Mouse (Mus musculus) kidney, embryonic 14.5 days (tissue): ENCODE results near the gene Ntrk2. TPM values are rescaled to one million over a fixed set of nuclear protein-coding genes. Genes with fewer than 3 reads are reported as not detected.

ENCODE experiments used
- ATAC-seq: fragments of 200-750 bp; cut with Nextera tagmentation; 2 replicates; pipeline ENCODE4 v1.8.0; 2017; ENCODE audit warnings: moderate number of reproducible peaks, mild to moderate bottlenecking, moderate TSS enrichment, moderate library complexity; ENCODE audit not compliant: low FRiP score, low TSS enrichment
- H3K27ac ChIP-seq: fragments of 300-500 bp; sonication (generic); 2 replicates; pipeline ENCODE4 v1.5.1; 2014; ENCODE audit warnings: low read depth, mild to moderate bottlenecking, low read length, moderate library complexity, mixed read lengths
- H3K27me3 ChIP-seq: fragments of 300-500 bp; sonication (generic); 2 replicates; pipeline ENCODE4 v1.6.1; 2014; ENCODE audit warnings: mild to moderate bottlenecking, low read length; ENCODE audit not compliant: control insufficient read depth, insufficient read depth
- H3K36me3 ChIP-seq: fragments of 300-500 bp; sonication (generic); 2 replicates; pipeline ENCODE4 v1.6.1; 2014; ENCODE audit warnings: low read length, mixed read lengths; ENCODE audit not compliant: control insufficient read depth, insufficient read depth
- H3K4me1 ChIP-seq: fragments of 300-500 bp; sonication (generic); 2 replicates; pipeline ENCODE4 v1.6.1; 2014; ENCODE audit warnings: low read length, mixed read lengths; ENCODE audit not compliant: control insufficient read depth, insufficient read depth
- H3K4me2 ChIP-seq: fragments of 300-500 bp; sonication (generic); replicated peaks from 2 replicates; pipeline ENCODE4 v1.6.1; 2014; ENCODE audit warnings: low read depth, mild to moderate bottlenecking, low read length
- H3K4me3 ChIP-seq: fragments of 300-500 bp; sonication (generic); 2 replicates; pipeline ENCODE4 v1.5.1; 2014; ENCODE audit warnings: mild to moderate bottlenecking, low read length
- H3K9ac ChIP-seq: fragments of 300-500 bp; sonication (generic); 2 replicates; pipeline ENCODE4 v1.6.1; 2014; ENCODE audit warnings: low read depth, mild to moderate bottlenecking, low read length, moderate library complexity
- H3K9me3 ChIP-seq: fragments of 300-500 bp; sonication (generic); 2 replicates; pipeline ENCODE4 v1.6.1; 2016; ENCODE audit warnings: low read length; ENCODE audit not compliant: control insufficient read depth
- WGBS: fragments of 180-500 bp; shearing (Covaris S2); extraction: QIAGEN DNeasy Blood & Tissue Kit; methylation state at CpG from one replicate; pipeline ENCODE4 v1.1.7; 2014; 5-methylcytosine and 5-hydroxymethylcytosine counted together
- polyA plus RNA-seq: library from polyadenylated mRNA; unstranded; fragments of >200 nt; fragmentation: Nextera tagmentation; extraction: Ambion mirVana; gene quantifications from 2 replicates; pipeline ENCODE4 v1.2.1, GENCODE M21; 2014

Gene Ntrk2
- polyA plus RNA-seq, 1 experiment from 2014 or later, result 5.6 TPM

GRCm38 (mm10) chr13:59079761-59080461 lies 273.5 kb downstream of the Ntrk2 start:
- no peak overlapping the region for H3K4me2 ChIP-seq
- no peaks in the 10 kb centered on the region for H3K4me1 ChIP-seq
- no peaks in the 10 kb centered on the region for H3K9me3 ChIP-seq
- ATAC-seq, result no peak
- no peaks in the 10 kb centered on the region for H3K36me3 ChIP-seq
- H3K4me3 ChIP-seq, result no peak overlapping the region
- H3K27me3 ChIP-seq, result no peaks in the 10 kb centered on the region
- 73% methylated on average over 7 of the region's 7 CpGs for WGBS
- no peak overlapping the region for H3K9ac ChIP-seq
- no peak overlapping the region for H3K27ac ChIP-seq

GRCm38 (mm10) chr13:59080468-59080867 lies 274.1 kb downstream of the Ntrk2 start:
- Histone ChIP-seq H3K27ac (no peak overlapping the region), H3K4me1 (no peaks in the 10 kb centered on the region), H3K36me3 (no peaks in the 10 kb centered on the region), H3K4me2 (no peak overlapping the region), H3K9ac (no peak overlapping the region), H3K9me3 (no peaks in the 10 kb centered on the region), H3K4me3 (no peak overlapping the region), H3K27me3 (no peaks in the 10 kb centered on the region)
- WGBS, result 89% methylated on average over 5 of the region's 5 CpGs
- no peak for ATAC-seq

GRCm38 (mm10) chr13:59089016-59089415 lies 282.6 kb downstream of the Ntrk2 start:
- Histone ChIP-seq H3K27me3 (no peaks in the 10 kb centered on the region), H3K9ac (no peak overlapping the region), H3K36me3 (no peaks in the 10 kb centered on the region), H3K4me2 (no peak overlapping the region), H3K27ac (no peak overlapping the region), H3K4me1 (no peaks in the 10 kb centered on the region), H3K4me3 (no peak overlapping the region), H3K9me3 (no peaks in the 10 kb centered on the region)
- no peak for ATAC-seq
- WGBS, result 81% methylated on average over 4 of the region's 4 CpGs

GRCm38 (mm10) chr13:59091138-59091971 lies 285.0 kb downstream of the Ntrk2 start:
- H3K36me3 ChIP-seq, result no peaks in the 10 kb centered on the region
- ATAC-seq, result no peak
- 0 out of 2 replicates have a peak, but pooled peaks cover 2% of the 10 kb centered on the region for H3K4me1 ChIP-seq
- H3K9ac ChIP-seq, result no peak overlapping the region
- no peak overlapping the region for H3K4me3 ChIP-seq
- 63% methylated on average over 13 of the region's 13 CpGs for WGBS
- no peak overlapping the region for H3K27ac ChIP-seq
- H3K4me2 ChIP-seq, result no peak overlapping the region
- H3K27me3 ChIP-seq, result no peaks in the 10 kb centered on the region
- H3K9me3 ChIP-seq, result no peaks in the 10 kb centered on the region

GRCm38 (mm10) chr13:59092045-59092857 lies 285.9 kb downstream of the Ntrk2 start:
- Histone ChIP-seq H3K27ac (no peak overlapping the region), H3K27me3 (no peaks in the 10 kb centered on the region), H3K36me3 (no peaks in the 10 kb centered on the region), H3K4me2 (no peak overlapping the region), H3K4me3 (no peak overlapping the region), H3K4me1 (0 out of 2 replicates have a peak, but pooled peaks cover 2% of the 10 kb centered on the region), H3K9ac (no peak overlapping the region), H3K9me3 (no peaks in the 10 kb centered on the region)
- ATAC-seq, result no peak
- 68% methylated on average over 10 of the region's 10 CpGs for WGBS

GRCm38 (mm10) chr13:59092858-59093154 lies 286.4 kb downstream of the Ntrk2 start:
- Histone ChIP-seq H3K27ac (no peak overlapping the region), H3K27me3 (no peaks in the 10 kb centered on the region), H3K4me2 (no peak overlapping the region), H3K9me3 (no peaks in the 10 kb centered on the region), H3K4me1 (0 out of 2 replicates have a peak, but pooled peaks cover 2% of the 10 kb centered on the region), H3K9ac (no peak overlapping the region), H3K4me3 (no peak overlapping the region), H3K36me3 (no peaks in the 10 kb centered on the region)
- ATAC-seq, result peak; percentile 45; the same call in 1 of the 2 replicates
- 9% methylated on average over 4 of the region's 4 CpGs for WGBS

- ATAC-seq, result no peak
- H3K9me3 ChIP-seq, result no peaks in the 10 kb centered on the region
- H3K36me3 ChIP-seq, result no peaks in the 10 kb centered on the region
- H3K27ac ChIP-seq, result no peak overlapping the region; the same call in 1 of the 2 replicates
- no peak overlapping the region for H3K4me3 ChIP-seq
- H3K4me1 ChIP-seq, result 0 out of 2 replicates have a peak, but pooled peaks cover 2% of the 10 kb centered on the region
- no peaks in the 10 kb centered on the region for H3K27me3 ChIP-seq
- WGBS, result 93% methylated on average over 7 of the region's 7 CpGs
- H3K4me2 ChIP-seq, result no peak overlapping the region
- no peak overlapping the region for H3K9ac ChIP-seq
Measured at GRCm38 (mm10) chr13:59094722-59095121, 288.4 kb downstream of the Ntrk2 start.

GRCm38 (mm10) chr13:59095811-59096391 lies 289.5 kb downstream of the Ntrk2 start:
- Histone ChIP-seq H3K4me1 (0 out of 2 replicates have a peak, but pooled peaks cover 2% of the 10 kb centered on the region), H3K27me3 (no peaks in the 10 kb centered on the region), H3K4me3 (no peak overlapping the region), H3K27ac (no peak overlapping the region), H3K9me3 (no peaks in the 10 kb centered on the region), H3K4me2 (peak overlapping the region; percentile 25; the same call in 1 of the 2 replicates), H3K9ac (no peak overlapping the region), H3K36me3 (no peaks in the 10 kb centered on the region)
- peak; percentile 64 for ATAC-seq
- 6% methylated on average over 10 of the region's 10 CpGs for WGBS
